Mouse (Mus musculus) erythroblast, embryonic 14.5 days (primary cell): ENCODE data around the gene 1810024B03Rik.

Source experiments
- GATA1 ChIP-seq: IDR thresholded peaks from 2 replicates; pipeline ENCODE4 v1.6.1; 2012; ENCODE audit warnings: low read length, inconsistent platforms, mixed read lengths
- TAL1 ChIP-seq: IDR thresholded peaks from 3 replicates; pipeline ENCODE4 v1.6.1; 2012; ENCODE audit warnings: low read length, inconsistent platforms, mixed read lengths

DNA sequence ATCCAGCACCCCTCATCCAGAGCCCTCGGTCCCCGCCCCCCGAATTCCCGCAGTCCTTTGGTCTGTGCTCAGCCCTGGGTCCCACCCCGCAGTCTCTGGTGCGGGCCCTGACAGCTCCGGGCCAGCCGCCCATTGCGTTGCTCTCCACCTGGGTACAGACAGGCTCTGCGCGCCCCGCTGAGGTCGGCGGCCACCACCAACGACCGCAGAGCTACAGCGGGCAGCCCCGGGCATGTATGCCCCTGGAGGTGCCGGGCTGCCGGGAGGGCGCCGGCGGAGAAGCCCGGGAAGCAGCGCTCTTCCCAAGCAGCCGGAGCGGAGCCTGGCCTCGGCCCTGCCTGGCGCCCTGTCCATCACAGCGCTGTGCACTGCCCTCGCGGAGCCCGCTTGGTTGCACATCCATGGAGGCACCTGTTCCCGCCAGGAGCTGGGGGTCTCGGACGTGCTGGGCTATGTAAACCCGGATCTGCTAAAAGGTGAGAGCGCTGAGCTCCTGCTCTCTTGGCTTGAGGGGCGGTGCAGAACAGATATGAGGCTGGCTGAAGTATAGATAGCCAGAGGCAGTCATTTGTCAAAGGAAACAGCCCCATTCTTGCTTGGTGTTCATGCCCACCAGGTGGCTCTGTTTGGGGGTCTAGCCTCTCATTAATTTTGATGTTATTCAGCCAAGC, 40.4 kb upstream of the 1810024B03Rik start:
- TF ChIP-seq TAL1: no peak
- TF ChIP-seq GATA1: no peak
